11 mouse cellular contexts compared by ENCODE assay signal in genomic region chr6:18401066-18401674, GRCm38 (mm10).
A peak's percentile ranks its signal among the peaks of the same experiment; 100 is the strongest.
DNase-seq lines count a peak whose midpoint lies in the region; ATAC-seq and TF ChIP-seq lines count a peak whose summit lies in the region.
"Had no signal": no experiment of that assay in that cellular context is flagged by ENCODE, and none has a peak within 500 bp of the region (broad histone marks: within the 10 kb centered on the region; RNA-seq: fewer than 3 reads in every experiment).

No protein-coding gene starts in this region.

- no peak overlapping the region for H3K27ac ChIP-seq in forebrain, embryonic 13.5 days
- no peak overlapping the region for H3K27ac ChIP-seq in forebrain, embryonic 11.5 days (ENCODE audit: low read depth, low read length)
- H3K27ac ChIP-seq in liver, embryonic 14.5 days = no peak overlapping the region
- no peak overlapping the region for H3K27ac ChIP-seq in liver, embryonic 12.5 days
- H3K27ac ChIP-seq in neural tube, embryonic 15.5 days (replicated peaks) = no peak overlapping the region

- H3K9me3 ChIP-seq in forebrain, embryonic 13.5 days (replicated peaks) = no peaks in the 10 kb centered on the region
- H3K9me3 ChIP-seq in forebrain, embryonic 11.5 days (ENCODE audit: control insufficient read depth, low read length) = no peaks in the 10 kb centered on the region
- no peaks in the 10 kb centered on the region for H3K9me3 ChIP-seq in liver, embryonic 14.5 days (ENCODE audit: control insufficient read depth, low read length)
- H3K9me3 ChIP-seq in liver, embryonic 12.5 days (replicated peaks) = no peaks in the 10 kb centered on the region
- no peaks in the 10 kb centered on the region for H3K9me3 ChIP-seq in neural tube, embryonic 15.5 days (replicated peaks)

- peak; percentile 46; the same call in 1 of the 2 replicates for TF ChIP-seq CTCF in liver, embryonic 14.5 days (IDR thresholded peaks at IDR 0.05; ENCODE audit: low read depth)

- no peak overlapping the region for H3K4me3 ChIP-seq in forebrain, embryonic 13.5 days
- no peak overlapping the region for H3K4me3 ChIP-seq in forebrain, embryonic 11.5 days (ENCODE audit: low read depth, low read length)
- H3K4me3 ChIP-seq in liver, embryonic 14.5 days (ENCODE audit: insufficient read depth in 1 of 2, low read depth in 2 of 2, low read length in 2 of 2) = no peak overlapping the region
- H3K4me3 ChIP-seq in liver, embryonic 12.5 days = no peak overlapping the region
- H3K4me3 ChIP-seq in neural tube, embryonic 15.5 days (replicated peaks) = no peak overlapping the region

- TF ChIP-seq EP300 in liver, embryonic 14.5 days (IDR thresholded peaks at IDR 0.05; ENCODE audit: low read depth) = no peak

- H3K27me3 ChIP-seq in forebrain, embryonic 13.5 days = no peaks in the 10 kb centered on the region
- no peaks in the 10 kb centered on the region for H3K27me3 ChIP-seq in forebrain, embryonic 11.5 days (ENCODE audit: control insufficient read depth, insufficient read depth, low read length)
- H3K27me3 ChIP-seq in liver, embryonic 14.5 days (ENCODE audit: control insufficient read depth, insufficient read depth, low read length) = no peaks in the 10 kb centered on the region
- H3K27me3 ChIP-seq in liver, embryonic 12.5 days (replicated peaks) = no peaks in the 10 kb centered on the region
- no peaks in the 10 kb centered on the region for H3K27me3 ChIP-seq in neural tube, embryonic 15.5 days (replicated peaks)

- ATAC-seq in forebrain, embryonic 13.5 days = 0 out of 2 replicates have a peak, but pooled peaks have one; percentile 31
- ATAC-seq in forebrain, embryonic 11.5 days (replicated peaks; ENCODE audit: low FRiP score) = no peak
- no peak for ATAC-seq in liver, embryonic 14.5 days (ENCODE audit: insufficient read depth)
- ATAC-seq in liver, embryonic 12.5 days = no peak
- ATAC-seq in neural tube, embryonic 15.5 days (ENCODE audit: low FRiP score) = peak; percentile 35; the same call in 1 of the 2 replicates
- ATAC-seq: CD4-positive, CD25-positive, alpha-beta regulatory T cell, adult 4 months had no signal

- no peak overlapping the region for H3K4me2 ChIP-seq in forebrain, embryonic 13.5 days
- H3K4me2 ChIP-seq in forebrain, embryonic 11.5 days (ENCODE audit: low read depth, low read length, severe bottlenecking) = no peak overlapping the region
- no peak overlapping the region for H3K4me2 ChIP-seq in liver, embryonic 14.5 days (ENCODE audit: low read depth)
- no peak overlapping the region for H3K4me2 ChIP-seq in liver, embryonic 12.5 days
- H3K4me2 ChIP-seq in neural tube, embryonic 15.5 days = no peak overlapping the region

- WGBS in forebrain, embryonic 13.5 days = 76% methylated on average over 1 of the region's 1 CpGs
- 84% methylated on average over 1 of the region's 1 CpGs for WGBS in forebrain, embryonic 11.5 days
- WGBS in liver, embryonic 14.5 days (ENCODE audit: insufficient replicate concordance) = 73% methylated on average over 1 of the region's 1 CpGs
- WGBS in liver, embryonic 12.5 days (ENCODE audit: insufficient replicate concordance) = 83% methylated on average over 1 of the region's 1 CpGs
- WGBS in neural tube, embryonic 15.5 days = 90% methylated on average over 1 of the region's 1 CpGs

- H3K9ac ChIP-seq in forebrain, embryonic 13.5 days = no peak overlapping the region
- H3K9ac ChIP-seq in forebrain, embryonic 11.5 days (ENCODE audit: low read length) = no peak overlapping the region
- no peak overlapping the region for H3K9ac ChIP-seq in liver, embryonic 14.5 days (replicated peaks)
- H3K9ac ChIP-seq in liver, embryonic 12.5 days = no peak overlapping the region
- H3K9ac ChIP-seq in neural tube, embryonic 15.5 days (replicated peaks) = no peak overlapping the region

- peaks cover 48% of the 10 kb centered on the region for H3K36me3 ChIP-seq in forebrain, embryonic 13.5 days (ENCODE audit: poor library complexity, severe bottlenecking)
- H3K36me3 ChIP-seq in forebrain, embryonic 11.5 days (ENCODE audit: control insufficient read depth, insufficient read depth, low read length) = no peaks in the 10 kb centered on the region; the same call in 1 of the 2 replicates
- no peaks in the 10 kb centered on the region for H3K36me3 ChIP-seq in liver, embryonic 14.5 days (replicated peaks; ENCODE audit: control insufficient read depth, insufficient read depth, low read depth)
- H3K36me3 ChIP-seq in liver, embryonic 12.5 days = no peaks in the 10 kb centered on the region
- H3K36me3 ChIP-seq in neural tube, embryonic 15.5 days = peaks cover 51% of the 10 kb centered on the region

- no peak for DNase-seq in forebrain, embryonic 11.5 days (ENCODE audit: low spot score)
- DNase-seq in liver, embryonic 14.5 days (ENCODE audit: low read depth in 3 of 3, low spot score in 3 of 3) = no peak
- DNase-seq in embryo, embryonic 11 days = peak; percentile 56
- no peak for DNase-seq in right cerebral cortex, postnatal 14 days
- DNase-seq in left cerebral cortex, adult 9 months (ENCODE audit: low spot score in 2 of 2) = no peak
- DNase-seq: heart, postnatal 4 days; spleen, adult 18-20 months had no signal

- no peaks in the 10 kb centered on the region for H3K4me1 ChIP-seq in forebrain, embryonic 13.5 days
- H3K4me1 ChIP-seq in forebrain, embryonic 11.5 days (replicated peaks; ENCODE audit: control insufficient read depth, insufficient read depth, low read length) = no peaks in the 10 kb centered on the region
- H3K4me1 ChIP-seq in liver, embryonic 14.5 days (replicated peaks; ENCODE audit: control insufficient read depth in 2 of 2, insufficient read depth in 2 of 2, low read length in 1 of 2) = no peaks in the 10 kb centered on the region
- H3K4me1 ChIP-seq in liver, embryonic 12.5 days = no peaks in the 10 kb centered on the region
- H3K4me1 ChIP-seq in neural tube, embryonic 15.5 days = no peaks in the 10 kb centered on the region

Comparison
In these comparisons a context has a peak if more than half of its experiments do, and no peak if none do; other contexts are left out.
1. ATAC-seq: peak in forebrain, embryonic 13.5 days (single experiment) and neural tube, embryonic 15.5 days (single experiment); none in forebrain, embryonic 11.5 days (single experiment), liver, embryonic 14.5 days (single experiment) and liver, embryonic 12.5 days (single experiment).